In genomic region chr5:123138230-123138911, GRCm38 (mm10) we compare ENCODE assay signal across 8 mouse cellular contexts. TPM values are rescaled to one million over a fixed set of nuclear protein-coding genes. Genes with fewer than 3 reads are reported as not detected.
A peak's percentile ranks its signal among the peaks of the same experiment; 100 is the strongest.
DNase-seq lines count a peak whose midpoint lies in the region; ATAC-seq lines count a peak whose summit lies in the region.

No protein-coding gene starts in this region.

- no peaks in the 10 kb centered on the region for H3K27me3 ChIP-seq in hindbrain, embryonic 16.5 days (replicated peaks; ENCODE audit: control insufficient read depth, insufficient read depth, low read length)
- no peaks in the 10 kb centered on the region for H3K27me3 ChIP-seq in liver, embryonic 13.5 days
- no peaks in the 10 kb centered on the region for H3K27me3 ChIP-seq in neural tube, embryonic 13.5 days

- H3K9me3 ChIP-seq in hindbrain, embryonic 16.5 days (ENCODE audit: control insufficient read depth, low read length), result no peaks in the 10 kb centered on the region
- no peaks in the 10 kb centered on the region for H3K9me3 ChIP-seq in liver, embryonic 13.5 days (replicated peaks)
- H3K9me3 ChIP-seq in neural tube, embryonic 13.5 days, result no peaks in the 10 kb centered on the region

- WGBS in hindbrain, embryonic 16.5 days, result 1% methylated on average over 28 of the region's 40 CpGs
- WGBS in liver, embryonic 13.5 days (ENCODE audit: insufficient replicate concordance), result under 1% methylated on average over 40 of the region's 40 CpGs
- WGBS in neural tube, embryonic 13.5 days, result 0% methylated on average over 34 of the region's 40 CpGs

- peak; percentile 56 for DNase-seq in CD4-positive, CD25-positive, alpha-beta regulatory T cell, adult 2 months (ENCODE audit: low read depth, low spot score)
- peak; percentile 64 to 75 for DNase-seq in gastrocnemius, adult 8-10 months (ENCODE audit: low spot score in 2 of 2)
- DNase-seq in liver, embryonic 13.5 days, result peak; percentile 64
- peak; percentile 67 for DNase-seq in urinary bladder, postnatal 25 days (ENCODE audit: low spot score)

- peak overlapping the region; percentile 97 for H3K27ac ChIP-seq in brown adipose tissue, adult 24 weeks (replicated peaks; ENCODE audit: low read depth, low read length)
- H3K27ac ChIP-seq in hindbrain, embryonic 16.5 days (ENCODE audit: low read depth, low read length), result peak overlapping the region; percentile 100
- H3K27ac ChIP-seq in liver, embryonic 13.5 days, result peak overlapping the region; percentile 100
- H3K27ac ChIP-seq in neural tube, embryonic 13.5 days (replicated peaks), result peak overlapping the region; percentile 100

- H3K4me1 ChIP-seq in brown adipose tissue, adult 24 weeks (ENCODE audit: control insufficient read depth, insufficient read depth, insufficient read length, low read length), result peaks cover 10% of the 10 kb centered on the region
- peaks cover 43% of the 10 kb centered on the region for H3K4me1 ChIP-seq in hindbrain, embryonic 16.5 days (ENCODE audit: control insufficient read depth, insufficient read depth, low read depth, low read length)
- H3K4me1 ChIP-seq in liver, embryonic 13.5 days (replicated peaks), result peaks cover 69% of the 10 kb centered on the region
- peaks cover 53% of the 10 kb centered on the region for H3K4me1 ChIP-seq in neural tube, embryonic 13.5 days (replicated peaks)

- H3K36me3 ChIP-seq in hindbrain, embryonic 16.5 days (ENCODE audit: control insufficient read depth, insufficient read depth, low read length), result no peaks in the 10 kb centered on the region
- peaks cover 28% of the 10 kb centered on the region for H3K36me3 ChIP-seq in liver, embryonic 13.5 days
- peaks cover 29% of the 10 kb centered on the region for H3K36me3 ChIP-seq in neural tube, embryonic 13.5 days

- peak overlapping the region; percentile 98 for H3K9ac ChIP-seq in hindbrain, embryonic 16.5 days (ENCODE audit: low read depth, low read length)
- H3K9ac ChIP-seq in liver, embryonic 13.5 days, result peak overlapping the region; percentile 100
- H3K9ac ChIP-seq in neural tube, embryonic 13.5 days, result peak overlapping the region; percentile 100

- no peak for ATAC-seq in CD4-positive, CD25-positive, alpha-beta regulatory T cell, adult 4 months
- 0 out of 2 replicates have a peak, but pooled peaks have one; percentile 4 for ATAC-seq in hindbrain, embryonic 16.5 days
- ATAC-seq in liver, embryonic 13.5 days (ENCODE audit: low read depth), result peak; percentile 49
- ATAC-seq in neural tube, embryonic 13.5 days (ENCODE audit: low read depth), result peak; percentile 4; the same call in 1 of the 2 replicates

- peak overlapping the region; percentile 97 for H3K4me2 ChIP-seq in hindbrain, embryonic 16.5 days (ENCODE audit: low read length)
- peak overlapping the region; percentile 100 for H3K4me2 ChIP-seq in liver, embryonic 13.5 days
- H3K4me2 ChIP-seq in neural tube, embryonic 13.5 days, result peak overlapping the region; percentile 100

- peak overlapping the region; percentile 71 for H3K4me3 ChIP-seq in brown adipose tissue, adult 24 weeks (ENCODE audit: insufficient read depth, low read depth, low read length)
- peak overlapping the region; percentile 91 for H3K4me3 ChIP-seq in hindbrain, embryonic 16.5 days (ENCODE audit: low read length)
- H3K4me3 ChIP-seq in liver, embryonic 13.5 days (replicated peaks), result peak overlapping the region; percentile 96
- H3K4me3 ChIP-seq in neural tube, embryonic 13.5 days, result peak overlapping the region; percentile 95

RNA-seq across cellular contexts. Expression of gene Setd1b, which starts 3.6 kb away (rescaled TPM):
- 10 to 100 TPM; 17.1 to 20.8 TPM for polyA plus RNA-seq in CD4-positive, CD25-positive, alpha-beta regulatory T cell, adult 4 months (2017; shearing (Covaris generic))
- 5.4 and 8.3 TPM in 2 replicates for polyA plus RNA-seq in brown adipose tissue, adult 24 weeks (2012; ENCODE audit: insufficient read depth, insufficient read length, missing spikeins)
- total RNA-seq in gastrocnemius, adult 8-10 months (2022), result 10 to 100 TPM in 3 of 4 experiments, 1 to 10 TPM in 1; 8.0 to 10.8 (median 10.5) TPM
- 9.5 and 9.8 TPM in 2 replicates for polyA plus RNA-seq in hindbrain, embryonic 16.5 days (2015; fragmentation: Nextera tagmentation; extraction: Ambion mirVana)
- polyA plus RNA-seq in liver, embryonic 13.5 days (2015; fragmentation: Nextera tagmentation; extraction: Ambion mirVana), result 3.4 and 3.8 TPM in 2 replicates
- 11.5 and 13.1 TPM in 2 replicates for polyA plus RNA-seq in neural tube, embryonic 13.5 days (2015; fragmentation: Nextera tagmentation; extraction: Ambion mirVana)

RNA-seq across cellular contexts. Expression of gene Rhof, which starts 5.9 kb away (rescaled TPM):
- polyA plus RNA-seq in CD4-positive, CD25-positive, alpha-beta regulatory T cell, adult 4 months (2017; shearing (Covaris generic)), result 100 to 1,000 TPM in 1 of 2 experiments, 10 to 100 TPM in 1; 80.6 to 101 TPM
- 0.48 and 0.67 TPM in 2 replicates for polyA plus RNA-seq in brown adipose tissue, adult 24 weeks (2012; ENCODE audit: insufficient read depth, insufficient read length, missing spikeins)
- under 1 TPM in 3 of 4 experiments, not detected in 1; 0.24 to 0.36 (median 0.36) TPM for total RNA-seq in gastrocnemius, adult 8-10 months (2022)
- polyA plus RNA-seq in hindbrain, embryonic 16.5 days (2015; fragmentation: Nextera tagmentation; extraction: Ambion mirVana), result 26.6 and 29.7 TPM in 2 replicates
- 2.5 and 3.4 TPM in 2 replicates for polyA plus RNA-seq in liver, embryonic 13.5 days (2015; fragmentation: Nextera tagmentation; extraction: Ambion mirVana)
- polyA plus RNA-seq in neural tube, embryonic 13.5 days (2015; fragmentation: Nextera tagmentation; extraction: Ambion mirVana), result 4.2 and 4.4 TPM in 2 replicates

RNA-seq across cellular contexts. Expression of gene Psmd9, which starts 30.8 kb away (rescaled TPM):
- polyA plus RNA-seq in CD4-positive, CD25-positive, alpha-beta regulatory T cell, adult 4 months (2017; shearing (Covaris generic)), result 10 to 100 TPM; 36.5 to 41.5 TPM
- 18.4 and 19.5 TPM in 2 replicates for polyA plus RNA-seq in brown adipose tissue, adult 24 weeks (2012; ENCODE audit: insufficient read depth, insufficient read length, missing spikeins)
- 10 to 100 TPM; 11.4 to 12.8 (median 12.3) TPM for total RNA-seq in gastrocnemius, adult 8-10 months (2022)
- 77.2 and 89.4 TPM in 2 replicates for polyA plus RNA-seq in hindbrain, embryonic 16.5 days (2015; fragmentation: Nextera tagmentation; extraction: Ambion mirVana)
- 76.0 and 76.3 TPM in 2 replicates for polyA plus RNA-seq in liver, embryonic 13.5 days (2015; fragmentation: Nextera tagmentation; extraction: Ambion mirVana)
- polyA plus RNA-seq in neural tube, embryonic 13.5 days (2015; fragmentation: Nextera tagmentation; extraction: Ambion mirVana), result 66.9 and 67.9 TPM in 2 replicates

RNA-seq across cellular contexts. Expression of gene Hpd, which starts 44.2 kb away (rescaled TPM):
- not detected for polyA plus RNA-seq in CD4-positive, CD25-positive, alpha-beta regulatory T cell, adult 4 months (2017; shearing (Covaris generic))
- 1.7 TPM in 2 replicates for polyA plus RNA-seq in brown adipose tissue, adult 24 weeks (2012; ENCODE audit: insufficient read depth, insufficient read length, missing spikeins)
- total RNA-seq in gastrocnemius, adult 8-10 months (2022), result 1 to 10 TPM in 1 of 4 experiments, not detected in 3; 1.3 TPM
- polyA plus RNA-seq in hindbrain, embryonic 16.5 days (2015; fragmentation: Nextera tagmentation; extraction: Ambion mirVana), result not detected in 2 replicates
- polyA plus RNA-seq in liver, embryonic 13.5 days (2015; fragmentation: Nextera tagmentation; extraction: Ambion mirVana), result 12.4 and 15.2 TPM in 2 replicates
- polyA plus RNA-seq in neural tube, embryonic 13.5 days (2015; fragmentation: Nextera tagmentation; extraction: Ambion mirVana), result not detected in 2 replicates
